Mouse (Mus musculus) retina, postnatal 1 day (tissue): ENCODE results near the gene Eef1a2.
"Not testable (repeated sequence)": the region's sequence is repeated elsewhere in the genome, so short reads cannot be mapped to it uniquely, and the experiment has no call there.

Source experiments
- DNase-seq: peaks from one replicate; pipeline ENCODE4 v3.0.0-alpha.2; 2012

Eef1a2 gene

GRCm38 (mm10) chr2:181156248-181157121 is at the start of gene Eef1a2:
TSS of gene Eef1a2 (minus strand) at chr2:181157014.
- DNase-seq = peak; percentile 66

- DNase-seq = no peak
These were observed 49.3 kb upstream of the Eef1a2 start for GRCm38 (mm10) chr2:181206118-181206517.

GRCm38 (mm10) chr2:181205678-181206077 is 48.9 kb upstream of the Eef1a2 start:
- no peak for DNase-seq

- DNase-seq = no peak
These were observed 46.1 kb upstream of the Eef1a2 start for GRCm38 (mm10) chr2:181202886-181203285.

- DNase-seq = no peak
These were observed 45.6 kb upstream of the Eef1a2 start, which contains the start of gene Ptk6 for GRCm38 (mm10) chr2:181202422-181202821. TSS of gene Ptk6 (minus strand) at chr2:181202789.

- DNase-seq = no peak
These were observed 44.8 kb upstream of the Eef1a2 start for GRCm38 (mm10) chr2:181201606-181202005.

- no peak for DNase-seq
These were observed 40.0 kb upstream of the Eef1a2 start for GRCm38 (mm10) chr2:181196628-181197300.

GRCm38 (mm10) chr2:181193044-181193443 is 36.2 kb upstream of the Eef1a2 start:
- no peak for DNase-seq

- DNase-seq = no peak
These were observed 35.1 kb upstream of the Eef1a2 start for GRCm38 (mm10) chr2:181191936-181192335.

GRCm38 (mm10) chr2:181191385-181191784 is 34.6 kb upstream of the Eef1a2 start:
- DNase-seq = not testable (repeated sequence)

- no peak for DNase-seq
These were observed 32.5 kb upstream of the Eef1a2 start for GRCm38 (mm10) chr2:181189321-181189720.

GRCm38 (mm10) chr2:181188681-181189080 is 31.9 kb upstream of the Eef1a2 start:
- DNase-seq = no peak

GRCm38 (mm10) chr2:181187121-181188000 is 30.5 kb upstream of the Eef1a2 start, which contains the start of gene Ppdpf:
TSS of gene Ppdpf (plus strand) at chr2:181187247.
- DNase-seq = peak; percentile 93

- peak; percentile 93 for DNase-seq
These were observed 29.8 kb upstream of the Eef1a2 start for GRCm38 (mm10) chr2:181186635-181187034.

- DNase-seq = no peak
These were observed 24.1 kb upstream of the Eef1a2 start for GRCm38 (mm10) chr2:181180898-181181297.

- no peak for DNase-seq
These were observed 21.7 kb upstream of the Eef1a2 start for GRCm38 (mm10) chr2:181178471-181178870.

GRCm38 (mm10) chr2:181178015-181178414 is 21.2 kb upstream of the Eef1a2 start:
- no peak for DNase-seq

GRCm38 (mm10) chr2:181174646-181175045 is 17.8 kb upstream of the Eef1a2 start:
- no peak for DNase-seq

GRCm38 (mm10) chr2:181166469-181166868 is 9.7 kb upstream of the Eef1a2 start:
- DNase-seq = no peak

GRCm38 (mm10) chr2:181160821-181161220 is 4.0 kb upstream of the Eef1a2 start:
- no peak for DNase-seq

GRCm38 (mm10) chr2:181159771-181160170 is 3.0 kb upstream of the Eef1a2 start:
- DNase-seq = peak; percentile 81

- DNase-seq = no peak
These were observed 2.3 kb upstream of the Eef1a2 start for GRCm38 (mm10) chr2:181159091-181159514.

GRCm38 (mm10) chr2:181158471-181158870 is 1.7 kb upstream of the Eef1a2 start:
- no peak for DNase-seq
